Mouse (Mus musculus) kidney, adult 11 months (tissue): Measurements from ENCODE around the gene Cep97.
"Not testable (repeated sequence)": the region's sequence is repeated elsewhere in the genome, so short reads cannot be mapped to it uniquely, and the experiment has no call there.

Experiments
- DNase-seq: peaks from one replicate; pipeline ENCODE4 v3.0.0; 2022

The Cep97 gene

GRCm38 (mm10) chr16:55888584-55888960, 46.1 kb downstream of the Cep97 start:
- DNase-seq: no peak

GRCm38 (mm10) chr16:55887814-55888583, 46.7 kb downstream of the Cep97 start:
- DNase-seq: no peak

- no peak for DNase-seq
Observed at GRCm38 (mm10) chr16:55884246-55884645, 50.4 kb downstream of the Cep97 start.

- DNase-seq: no peak
Observed at GRCm38 (mm10) chr16:55876025-55876424, 58.6 kb downstream of the Cep97 start.

- DNase-seq: no peak
Observed at GRCm38 (mm10) chr16:55863832-55864231, 70.8 kb downstream of the Cep97 start.

GRCm38 (mm10) chr16:55863149-55863815, 71.4 kb downstream of the Cep97 start:
- peak; percentile 56 for DNase-seq

GRCm38 (mm10) chr16:55861104-55861503, 73.6 kb downstream of the Cep97 start:
- no peak for DNase-seq

- DNase-seq: not testable (repeated sequence)
Observed at GRCm38 (mm10) chr16:55859421-55859820, 75.2 kb downstream of the Cep97 start.

GRCm38 (mm10) chr16:55858465-55858864, 76.2 kb downstream of the Cep97 start:
- DNase-seq: peak; percentile 54

- DNase-seq: peak; percentile 26
Observed at GRCm38 (mm10) chr16:55852943-55853727, 81.5 kb downstream of the Cep97 start.

GRCm38 (mm10) chr16:55852515-55852914, 82.1 kb downstream of the Cep97 start:
- no peak for DNase-seq

- DNase-seq: no peak
Observed at GRCm38 (mm10) chr16:55850485-55850884, 84.2 kb downstream of the Cep97 start.
